Comparison of ENCODE assay signal across 8 mouse cellular contexts in the genomic region with DNA sequence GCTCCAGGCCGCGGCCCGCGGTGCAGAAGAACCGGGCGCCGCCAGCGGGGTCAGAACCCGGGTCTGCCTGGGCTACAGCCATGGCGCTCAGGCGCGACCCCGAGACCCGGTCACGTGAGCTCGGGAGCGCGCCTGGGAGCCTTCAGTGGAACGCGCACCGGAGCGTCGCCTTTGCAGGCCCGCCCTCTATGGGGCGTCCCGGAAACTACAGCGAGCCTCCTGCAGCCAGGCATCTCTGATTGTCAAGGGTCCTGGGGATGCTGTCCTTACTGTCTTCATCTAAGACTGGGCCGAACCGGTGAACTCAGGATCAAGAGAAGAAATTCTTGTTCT. TPM values are rescaled to one million over a fixed set of nuclear protein-coding genes. Genes with fewer than 3 reads are reported as not detected.
A peak's percentile ranks its signal among the peaks of the same experiment; 100 is the strongest.
DNase-seq lines count a peak whose midpoint lies in the region; ATAC-seq lines count a peak whose summit lies in the region.

Gene Thumpd2, minus strand, starts transcription at position 104 of the 333 bp plus-strand sequence.

- H3K9me3 ChIP-seq in lung, embryonic 16.5 days (ENCODE audit: control insufficient read depth, low read length): no peaks in the 10 kb centered on the region

- no peaks in the 10 kb centered on the region for H3K36me3 ChIP-seq in lung, embryonic 16.5 days (ENCODE audit: control insufficient read depth, insufficient read depth, low read length)

- peak within 1 kb of the TSS; percentile 62 for H3K4me2 ChIP-seq in lung, embryonic 16.5 days (ENCODE audit: low read depth, low read length)

- peaks cover 6% of the 10 kb centered on the region for H3K4me1 ChIP-seq in lung, embryonic 16.5 days (replicated peaks; ENCODE audit: control insufficient read depth, insufficient read depth, low read length)

- peak within 1 kb of the TSS; percentile 93 for H3K4me3 ChIP-seq in lung, embryonic 16.5 days (ENCODE audit: low read length)

- DNase-seq in MEL-GATA-1-ER (ENCODE audit: extremely low read depth, low read depth): peak; percentile 57
- DNase-seq in cerebellum, adult 8-10 months: peak; percentile 90
- DNase-seq in forelimb bud, embryonic 11.5 days (ENCODE audit: low read depth, low spot score): peak; percentile 92
- peak; percentile 79 for DNase-seq in layer of hippocampus, adult 9-10 months (ENCODE audit: low spot score)
- peak; percentile 78 for DNase-seq in ovary, postnatal 10 days (ENCODE audit: low spot score)
- peak; percentile 80 to 93 for DNase-seq in thymus, postnatal 10 days (ENCODE audit: low spot score in 2 of 2)

- H3K9ac ChIP-seq in lung, embryonic 16.5 days (ENCODE audit: low read length): peak within 1 kb of the TSS; percentile 95

- H3K27me3 ChIP-seq in lung, embryonic 16.5 days (ENCODE audit: control insufficient read depth, insufficient read depth, low read depth, low read length): no peaks in the 10 kb centered on the region

- WGBS in lung, embryonic 16.5 days: under 1% methylated on average over 29 of the region's 29 CpGs

- H3K27ac ChIP-seq in lung, embryonic 16.5 days (ENCODE audit: low read length): peak within 1 kb of the TSS; percentile 78

- ATAC-seq in hematopoietic stem cell, adult 5-6 weeks (replicated peaks in 1 of 2; ENCODE audit: insufficient read depth in 1 of 2, low FRiP score in 2 of 2, low TSS enrichment in 1 of 2, low read depth in 1 of 2, poor library complexity in 2 of 2, severe bottlenecking in 2 of 2): peak; percentile 92
- ATAC-seq in lung, embryonic 16.5 days (ENCODE audit: low read depth): peak; percentile 96

RNA-seq across cellular contexts. Expression of gene Thumpd2, which starts in this region (rescaled TPM):
- 15.1 and 17.1 TPM in 2 replicates for total RNA-seq in hematopoietic stem cell, adult 5-6 weeks (2017)
- 15.0 and 16.1 TPM in 2 replicates for polyA plus RNA-seq in lung, embryonic 16.5 days (2015; fragmentation: Nextera tagmentation; extraction: Ambion mirVana)

Comparison
In these comparisons a context has a peak if more than half of its experiments do, and no peak if none do; other contexts are left out.
1. Peak in every context shown above with its lines: DNase-seq, ATAC-seq, H3K4me3 ChIP-seq and H3K27ac ChIP-seq.